Mouse (Mus musculus): Measurements from ENCODE around the gene Creb3l1. TPM values are rescaled to one million over a fixed set of nuclear protein-coding genes. Genes with fewer than 3 reads are reported as not detected.

Creb3l1 gene
- 16.2 and 22.1 TPM in 2 replicates for polyA plus RNA-seq (2012; rRNA removed)

GRCm38 (mm10) chr2:92024274-92024672, at the start of gene Creb3l1:
TSS of gene Creb3l1 (minus strand) at chr2:92024502.

GRCm38 (mm10) chr2:91975581-91976541, 48.4 kb downstream of the Creb3l1 start, which contains the start of gene Dgkz:
TSS of gene Dgkz (minus strand) at chr2:91975864.

GRCm38 (mm10) chr2:91945483-91945882, 78.8 kb downstream of the Creb3l1 start, which contains the start of gene Gm9821:
TSS of gene Gm9821 (plus strand) at chr2:91945703.

Other genes starting within 250 kb of the Creb3l1 start
- 13.1 and 14.6 TPM in 2 replicates for gene Chrm4, start 97.3 kb downstream of the Creb3l1 start, polyA plus RNA-seq (2012; rRNA removed)
- 94.6 and 120 TPM in 2 replicates for gene Mdk, start 92.2 kb downstream of the Creb3l1 start, polyA plus RNA-seq (2012; rRNA removed)
- not detected in 2 replicates for gene Gm9821, start 78.8 kb downstream of the Creb3l1 start, polyA plus RNA-seq (2012; rRNA removed)
- gene Dgkz, start 48.6 kb downstream of the Creb3l1 start, polyA plus RNA-seq (2012; rRNA removed) = 220 and 261 TPM in 2 replicates
- 75.5 and 120 TPM in 2 replicates for gene Phf21a, start 68.6 kb upstream of the Creb3l1 start, polyA plus RNA-seq (2012; rRNA removed)

All from ovary, adult 2 months (tissue).